Mouse (Mus musculus): ENCODE measurements at regions not wholly inside any gene's neighbourhood (a gene's known extent, or its start where the extent isn't known, plus 50 kb on each side); places are given as distances from the start of the nearest gene placed in this dataset.

DNA sequence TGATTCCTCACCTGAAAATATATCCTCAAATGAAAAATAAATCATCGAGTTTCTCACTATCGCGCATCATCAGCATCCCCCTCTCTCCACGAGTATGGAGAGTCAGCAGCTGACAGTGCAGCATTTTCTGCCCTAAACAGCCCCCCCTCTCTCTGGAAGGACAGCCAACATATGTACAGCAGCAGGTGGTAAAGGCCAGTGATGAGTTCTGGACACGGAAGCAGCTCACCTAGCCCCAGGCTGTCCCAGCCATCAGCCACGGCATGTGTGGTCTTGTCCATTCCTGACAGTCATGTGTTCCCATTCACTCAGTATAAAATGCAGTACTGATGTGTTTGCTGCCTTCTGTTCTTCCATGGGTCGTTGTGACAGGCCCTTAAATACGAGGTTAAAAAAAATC lies 106.7 kb upstream of the Spdl1 start:
- no peak for TF ChIP-seq POLR2A (IDR thresholded peaks at IDR 0.05; ENCODE audit: extremely low read depth, insufficient read depth, low read length)
- no peak for TF ChIP-seq CTCF (IDR thresholded peaks at IDR 0.05; ENCODE audit: low read depth, low read length)
